Mouse (Mus musculus): ENCODE measurements around the gene Atp11c. TPM values are rescaled to one million over a fixed set of nuclear protein-coding genes. Genes with fewer than 3 reads are reported as not detected.

Gene Atp11c
- total and polyA plus RNA-seq, 3 experiments = 10.6 to 12.9 TPM; not detected in 1

GRCm38 (mm10) chrX:60182611-60183010 is 409.9 kb downstream of the Atp11c start:
- H3K27ac ChIP-seq (ENCODE audit: control insufficient read depth, low read depth, low read length) = no peak overlapping the region
- H3K36me3 ChIP-seq (ENCODE audit: control insufficient read depth in 1 of 2, insufficient read depth in 2 of 2, low read length in 2 of 2) = no peaks in the 10 kb centered on the region
- no peak overlapping the region for H3K9ac ChIP-seq (ENCODE audit: control insufficient read depth, low read depth, low read length, poor library complexity, severe bottlenecking)
- no peaks in the 10 kb centered on the region for H3K79me2 ChIP-seq (ENCODE audit: control insufficient read depth, insufficient read depth, low read length, poor library complexity)
- no peak overlapping the region for H3K4me3 ChIP-seq (ENCODE audit: control insufficient read depth in 1 of 2, insufficient read depth in 1 of 2, low read depth in 2 of 2, low read length in 2 of 2)
- TF ChIP-seq MEF2A (IDR thresholded peaks at IDR 0.05; ENCODE audit: extremely low read depth, insufficient replicate concordance, low read depth, low read length, poor library complexity, severe bottlenecking) = no peak
- TF ChIP-seq SIN3A (IDR thresholded peaks at IDR 0.05; ENCODE audit: low read length) = no peak
- no peak for TF ChIP-seq TBP (IDR thresholded peaks at IDR 0.05; ENCODE audit: low read depth, low read length)
- no peak for TF ChIP-seq USF2 (IDR thresholded peaks at IDR 0.05; ENCODE audit: borderline replicate concordance in 1 of 2, insufficient read depth in 1 of 2, low read depth in 1 of 2, low read length in 2 of 2)
- no peak for TF ChIP-seq KAT2A (conservative IDR thresholded peaks at IDR 0.05; ENCODE audit: low read depth, low read length)
- no peak for TF ChIP-seq MYC (IDR thresholded peaks at IDR 0.05; ENCODE audit: low read depth, low read length)
- TF ChIP-seq GATA1 (IDR thresholded peaks at IDR 0.05; ENCODE audit: low read depth, low read length) = no peak
- no peak for TF ChIP-seq SMC3 (IDR thresholded peaks at IDR 0.05; ENCODE audit: low read depth, low read length)
- no peak for TF ChIP-seq ZNF384 (IDR thresholded peaks at IDR 0.05; ENCODE audit: low read depth, low read length)
- no peak for TF ChIP-seq ETS1 (IDR thresholded peaks at IDR 0.05; ENCODE audit: low read depth, low read length)
- TF ChIP-seq CHD1 (IDR thresholded peaks at IDR 0.05; ENCODE audit: low read depth, low read length) = no peak
- no peak for TF ChIP-seq ZMIZ1 (IDR thresholded peaks at IDR 0.05; ENCODE audit: low read depth, low read length)
- TF ChIP-seq POLR2A (IDR thresholded peaks at IDR 0.05; ENCODE audit: control insufficient read depth in 1 of 2, insufficient read depth in 1 of 2, low read depth in 1 of 2, low read length in 2 of 2, poor library complexity in 1 of 2) = no peak
- no peak for TF ChIP-seq ELF1 (IDR thresholded peaks at IDR 0.05; ENCODE audit: low read depth, low read length)
- no peak for TF ChIP-seq USF1 (IDR thresholded peaks at IDR 0.05; ENCODE audit: low read depth, low read length)
- no peak for TF ChIP-seq HCFC1 (IDR thresholded peaks at IDR 0.05; ENCODE audit: low read depth, low read length)
- TF ChIP-seq NELFE (IDR thresholded peaks at IDR 0.05; ENCODE audit: low read depth, low read length) = no peak
- TF ChIP-seq GABPA (IDR thresholded peaks at IDR 0.05; ENCODE audit: low read depth, low read length) = no peak
- H3K4me1 ChIP-seq (ENCODE audit: control insufficient read depth in 1 of 2, insufficient read depth in 2 of 2, low read length in 2 of 2) = no peaks in the 10 kb centered on the region
- no peak for DNase-seq (ENCODE audit: low read depth, low spot score)
- H3K27me3 ChIP-seq (ENCODE audit: control insufficient read depth in 1 of 2, insufficient read depth in 2 of 2, low read length in 2 of 2) = no peaks in the 10 kb centered on the region
- H3K9me3 ChIP-seq (replicated peaks; ENCODE audit: insufficient read depth, low read length) = no peaks in the 10 kb centered on the region

GRCm38 (mm10) chrX:60178744-60179458 is 413.6 kb downstream of the Atp11c start, which contains the start of gene Mcf2:
Gene Mcf2 (minus strand): TSS chrX:60179089.
- H3K4me1 ChIP-seq (ENCODE audit: control insufficient read depth in 1 of 2, insufficient read depth in 2 of 2, low read length in 2 of 2) = no peaks in the 10 kb centered on the region
- no peaks in the 10 kb centered on the region for H3K79me2 ChIP-seq (ENCODE audit: control insufficient read depth, insufficient read depth, low read length, poor library complexity)
- H3K9me3 ChIP-seq (replicated peaks; ENCODE audit: insufficient read depth, low read length) = no peaks in the 10 kb centered on the region
- H3K9ac ChIP-seq (ENCODE audit: control insufficient read depth, low read depth, low read length, poor library complexity, severe bottlenecking) = no peak within 1 kb of the TSS
- DNase-seq (ENCODE audit: low read depth, low spot score) = no peak
- H3K36me3 ChIP-seq (ENCODE audit: control insufficient read depth in 1 of 2, insufficient read depth in 2 of 2, low read length in 2 of 2) = no peaks in the 10 kb centered on the region
- TF ChIP-seq EP300 (IDR thresholded peaks at IDR 0.05; ENCODE audit: low read depth in 1 of 2, low read length in 2 of 2) (no peak), KAT2A (conservative IDR thresholded peaks at IDR 0.05; ENCODE audit: low read depth, low read length) (no peak), HCFC1 (IDR thresholded peaks at IDR 0.05; ENCODE audit: low read depth, low read length) (no peak), TAL1 (IDR thresholded peaks at IDR 0.05; ENCODE audit: low read length) (no peak), MAX (IDR thresholded peaks at IDR 0.05; ENCODE audit: low read length) (no peak), MYC (IDR thresholded peaks at IDR 0.05; ENCODE audit: low read depth, low read length) (no peak), ETS1 (IDR thresholded peaks at IDR 0.05; ENCODE audit: low read depth, low read length) (no peak), CHD2 (IDR thresholded peaks at IDR 0.05; ENCODE audit: low read length) (no peak), MYB (IDR thresholded peaks at IDR 0.05; ENCODE audit: low read depth, low read length) (no peak), MEF2A (IDR thresholded peaks at IDR 0.05; ENCODE audit: extremely low read depth, insufficient replicate concordance, low read depth, low read length, poor library complexity, severe bottlenecking) (no peak)
- no peak within 1 kb of the TSS for H3K4me3 ChIP-seq (ENCODE audit: control insufficient read depth in 1 of 2, insufficient read depth in 1 of 2, low read depth in 2 of 2, low read length in 2 of 2)
- no peaks in the 10 kb centered on the region for H3K27me3 ChIP-seq (ENCODE audit: control insufficient read depth in 1 of 2, insufficient read depth in 2 of 2, low read length in 2 of 2)
- no peak within 1 kb of the TSS for H3K27ac ChIP-seq (ENCODE audit: control insufficient read depth, low read depth, low read length)

All from MEL (cell line).